Mouse (Mus musculus) urinary bladder, postnatal 25 days (tissue): ENCODE results near the gene Pdss2.
A peak's percentile ranks its signal among the peaks of the same experiment; 100 is the strongest.

ENCODE experiments used
- DNase-seq: peaks from one replicate; pipeline ENCODE4 v3.0.0; 2022; ENCODE audit warnings: low spot score

The Pdss2 gene

DNA sequence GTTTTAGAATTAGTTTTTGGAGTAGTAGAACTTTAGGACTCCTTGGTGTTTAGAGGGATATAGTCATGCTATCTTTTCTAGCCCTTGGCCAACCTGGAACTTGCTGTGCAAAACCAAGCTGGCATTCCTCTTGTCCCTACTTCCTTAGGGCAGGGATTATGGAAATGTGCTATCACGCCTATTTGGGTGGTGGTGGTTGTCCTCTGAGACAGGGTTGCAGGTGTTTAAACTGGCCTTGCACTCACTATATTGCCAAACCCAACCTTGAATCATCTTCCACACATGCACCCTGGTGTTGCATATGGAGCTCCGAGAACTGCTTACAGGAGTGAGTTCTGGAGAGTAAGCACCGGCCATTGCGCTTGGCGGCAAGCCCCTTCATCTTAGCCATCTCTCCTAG lies 260.7 kb downstream of the Pdss2 start:
- no peak for DNase-seq

DNA sequence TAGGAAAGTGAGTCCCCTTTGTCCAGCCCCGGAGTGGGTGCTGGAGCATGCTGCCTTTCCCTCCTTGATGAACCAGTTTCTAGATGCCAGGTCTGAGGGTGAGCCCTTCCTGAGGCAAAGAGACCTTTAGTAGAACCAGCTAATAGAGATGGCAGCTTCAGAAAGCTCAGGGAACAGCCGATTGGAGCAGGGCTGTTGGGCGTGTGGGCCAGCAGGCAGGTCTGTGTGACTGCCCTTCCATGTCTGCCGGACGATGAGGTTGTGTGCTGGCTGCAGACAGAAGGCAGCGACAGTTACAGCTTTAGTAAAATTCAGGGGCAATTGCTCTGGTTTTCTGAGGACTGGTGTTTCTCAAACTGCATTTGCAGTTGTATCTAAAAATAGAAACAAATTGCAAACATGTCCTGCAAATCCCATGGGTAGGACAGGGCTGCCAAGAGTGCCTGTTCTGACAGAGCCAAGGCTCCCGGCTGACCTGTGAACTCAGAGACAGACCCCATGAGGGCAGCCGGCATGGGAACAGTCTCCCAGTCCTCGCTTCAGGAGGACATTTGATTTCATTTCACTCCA lies 262.2 kb downstream of the Pdss2 start:
- DNase-seq, result no peak

- DNase-seq, result no peak
These were observed 264.5 kb downstream of the Pdss2 start for GRCm38 (mm10) chr10:43485751-43486268.

- no peak for DNase-seq
These were observed 266.2 kb downstream of the Pdss2 start for GRCm38 (mm10) chr10:43487441-43488010.

DNA sequence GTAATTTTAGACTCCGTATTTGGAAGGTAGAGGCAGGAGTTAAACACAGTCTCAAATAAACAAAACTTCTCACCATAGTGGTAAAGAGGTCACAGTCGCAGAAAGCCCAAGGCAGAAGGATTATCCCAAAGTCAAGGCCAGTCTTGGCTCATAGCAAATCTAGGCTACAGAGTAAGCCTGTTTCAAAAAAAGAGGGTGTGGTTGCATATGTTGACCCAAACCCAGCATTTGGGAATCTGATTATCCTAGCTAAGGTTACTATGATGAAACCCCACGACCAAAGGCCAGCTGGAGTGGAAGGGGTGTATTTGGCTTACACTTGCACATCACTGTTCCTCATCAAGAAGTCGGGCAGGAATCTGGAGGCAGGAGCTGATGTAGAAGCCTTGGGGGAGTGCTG lies 267.0 kb downstream of the Pdss2 start:
- DNase-seq, result no peak

DNA sequence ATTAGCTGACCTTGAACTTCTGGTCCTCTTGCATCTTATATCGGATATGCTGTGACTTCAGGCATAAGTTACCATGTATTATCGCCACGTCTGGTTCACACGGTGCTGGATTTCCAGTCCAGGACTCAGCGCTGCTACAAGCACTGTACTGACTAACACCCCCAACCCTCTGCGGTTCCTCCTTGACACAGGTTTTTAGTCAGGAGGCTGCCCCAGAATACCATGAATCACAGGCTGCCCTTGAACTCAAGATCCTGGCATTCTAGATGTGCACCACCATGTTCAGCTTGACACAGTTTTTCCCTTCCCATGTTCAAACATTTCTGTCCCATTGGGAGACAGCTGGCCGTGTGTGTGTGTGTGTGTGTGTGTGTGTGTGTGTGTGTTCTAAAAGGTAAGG lies 267.9 kb downstream of the Pdss2 start:
- DNase-seq, result no peak

- peak; percentile 16 for DNase-seq
These were observed 268.3 kb downstream of the Pdss2 start for GRCm38 (mm10) chr10:43489550-43489949.

- DNase-seq, result no peak
These were observed 268.7 kb downstream of the Pdss2 start for GRCm38 (mm10) chr10:43490034-43490433.

GRCm38 (mm10) chr10:43490846-43491245 lies 269.6 kb downstream of the Pdss2 start:
- no peak for DNase-seq

- DNase-seq, result no peak
These were observed 281.3 kb downstream of the Pdss2 start for GRCm38 (mm10) chr10:43502599-43502998.

DNA sequence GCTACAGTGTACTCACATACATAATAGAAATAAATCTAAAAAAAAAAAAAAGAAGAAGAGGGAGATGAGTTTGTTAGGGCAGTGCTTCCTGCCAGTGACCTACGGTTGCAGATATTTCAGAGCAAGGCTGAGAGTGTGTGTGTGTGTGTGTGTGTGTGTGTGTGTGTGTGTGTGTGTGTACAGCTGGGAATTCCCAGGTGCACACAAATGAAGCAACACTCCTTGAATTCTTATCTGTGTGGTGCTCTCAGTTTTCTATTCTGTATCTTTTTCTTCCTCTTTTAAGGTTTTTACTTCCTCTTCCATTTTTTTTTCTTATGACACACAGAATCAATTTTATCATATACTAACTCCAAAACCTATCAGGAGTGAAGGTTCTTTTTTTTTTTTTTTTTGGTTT lies 283.0 kb downstream of the Pdss2 start:
- DNase-seq, result no peak

- no peak for DNase-seq
These were observed 285.8 kb downstream of the Pdss2 start for GRCm38 (mm10) chr10:43507051-43507450.

DNA sequence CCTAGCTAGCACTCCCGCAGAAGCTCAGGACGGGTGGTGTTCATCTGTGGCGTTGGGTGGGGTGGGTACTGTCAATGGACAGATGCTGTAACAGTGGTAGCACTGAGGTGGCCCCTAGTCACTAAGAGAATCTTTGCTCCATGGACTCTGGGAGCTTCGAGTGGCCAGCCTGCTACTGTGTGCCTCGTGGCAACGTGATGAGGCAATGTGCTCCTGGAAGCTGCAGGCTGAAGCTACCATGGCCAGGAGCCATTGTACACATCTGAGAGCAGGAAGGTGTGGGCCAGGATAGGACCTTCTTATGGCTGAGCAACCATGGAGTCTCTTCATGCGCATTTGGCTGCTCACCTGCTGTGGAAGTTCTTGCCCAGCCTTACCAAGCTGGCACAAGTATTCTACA lies 287.9 kb downstream of the Pdss2 start:
- DNase-seq, result no peak

DNA sequence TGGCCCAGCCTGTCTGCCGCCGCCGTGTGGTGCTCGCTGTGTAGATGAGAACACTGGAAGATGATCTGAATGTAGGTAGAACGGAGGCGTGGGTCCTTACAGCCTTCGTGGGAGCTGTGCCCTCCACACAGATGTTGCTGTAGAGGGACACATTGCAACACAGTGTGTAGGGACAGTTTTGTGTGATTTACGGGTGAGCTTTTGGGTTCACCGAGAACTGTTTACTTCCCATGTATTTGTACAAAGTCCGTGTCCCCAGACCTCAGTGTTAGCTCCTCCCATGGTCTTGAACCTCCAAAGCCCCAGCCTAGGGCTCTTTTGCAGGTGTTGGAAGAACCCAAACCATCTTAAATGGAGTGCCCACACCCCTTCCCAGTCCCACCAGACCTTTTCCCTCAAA lies 291.7 kb downstream of the Pdss2 start:
- no peak for DNase-seq
